Mouse (Mus musculus): ENCODE data around the gene Aldh18a1. TPM values are rescaled to one million over a fixed set of nuclear protein-coding genes. Genes with fewer than 3 reads are reported as not detected.
A peak's percentile ranks its signal among the peaks of the same experiment; 100 is the strongest.

The Aldh18a1 gene
- polyA plus RNA-seq, 1 experiment from 2014 or later, result 75.4 TPM

DNA sequence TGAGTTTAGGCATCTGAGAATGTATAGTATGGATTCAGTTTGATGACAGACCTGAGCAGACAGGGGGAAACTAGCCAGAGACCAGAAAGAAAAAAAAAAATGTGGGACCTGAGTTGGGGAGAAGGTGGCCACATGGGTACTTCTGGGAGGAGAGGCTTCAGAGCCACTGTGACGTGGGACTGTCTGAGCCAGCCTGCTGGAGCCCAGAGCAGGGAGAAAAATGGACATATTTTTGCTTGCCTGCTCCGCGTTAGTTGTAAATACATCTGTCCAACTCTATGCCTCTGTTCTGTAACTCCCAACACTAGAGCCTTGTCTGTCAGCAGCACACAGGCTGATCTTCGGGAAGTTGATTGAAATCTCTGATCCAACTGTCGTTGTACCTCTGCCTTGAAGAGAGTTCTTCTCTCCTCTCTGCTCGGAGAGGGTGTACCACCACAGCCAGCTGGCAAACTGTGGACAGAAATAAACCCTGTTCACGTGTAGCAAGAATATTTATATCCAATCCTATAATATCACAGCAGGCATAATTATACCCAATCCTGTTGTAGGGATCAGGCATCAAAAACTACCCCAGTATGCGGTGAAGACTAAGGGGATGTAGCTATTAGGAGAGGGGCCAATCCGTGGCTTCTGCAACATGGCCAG, 61.8 kb downstream of the Aldh18a1 start:
- Histone ChIP-seq H3K27me3 (ENCODE audit: control insufficient read depth, insufficient read depth, low read length) (no peaks in the 10 kb centered on the region), H3K27ac (ENCODE audit: low read depth, low read length) (no peak overlapping the region), H3K4me1 (ENCODE audit: control insufficient read depth, insufficient read depth, low read length) (no peaks in the 10 kb centered on the region), H3K4me3 (ENCODE audit: low read depth, low read length) (no peak overlapping the region), H3K36me3 (ENCODE audit: control insufficient read depth, insufficient read depth, low read length) (no peaks in the 10 kb centered on the region), H3K4me2 (no peak overlapping the region), H3K9ac (ENCODE audit: low read length) (no peak overlapping the region), H3K9me3 (ENCODE audit: control insufficient read depth, low read length) (no peaks in the 10 kb centered on the region)
- no peak for DNase-seq (ENCODE audit: low spot score, missing footprints)
- WGBS, result 88% methylated on average over 9 of the region's 9 CpGs
- no peak for ATAC-seq (ENCODE audit: low FRiP score)

- Histone ChIP-seq H3K9ac (ENCODE audit: low read length) (no peak overlapping the region), H3K27me3 (ENCODE audit: control insufficient read depth, insufficient read depth, low read length) (no peaks in the 10 kb centered on the region), H3K4me1 (ENCODE audit: control insufficient read depth, insufficient read depth, low read length) (no peaks in the 10 kb centered on the region), H3K4me2 (no peak overlapping the region), H3K27ac (ENCODE audit: low read depth, low read length) (no peak overlapping the region), H3K9me3 (ENCODE audit: control insufficient read depth, low read length) (no peaks in the 10 kb centered on the region), H3K36me3 (ENCODE audit: control insufficient read depth, insufficient read depth, low read length) (no peaks in the 10 kb centered on the region), H3K4me3 (ENCODE audit: low read depth, low read length) (no peak overlapping the region)
- 57% methylated on average over 8 of the region's 8 CpGs for WGBS
- DNase-seq (ENCODE audit: low spot score, missing footprints) (peak; percentile 82), ATAC-seq (ENCODE audit: low FRiP score) (no peak)
Measured at GRCm38 (mm10) chr19:40523431-40524005, 64.7 kb downstream of the Aldh18a1 start.

- ATAC-seq (ENCODE audit: low FRiP score) (no peak), DNase-seq (ENCODE audit: low spot score, missing footprints) (peak; percentile 41)
- H3K4me3 ChIP-seq (ENCODE audit: low read depth, low read length), result no peak overlapping the region
- H3K9ac ChIP-seq (ENCODE audit: low read length), result no peak overlapping the region
- no peak overlapping the region for H3K27ac ChIP-seq (ENCODE audit: low read depth, low read length)
- H3K4me2 ChIP-seq, result no peak overlapping the region
- WGBS, result 85% methylated on average over 5 of the region's 5 CpGs
- H3K9me3 ChIP-seq (ENCODE audit: control insufficient read depth, low read length), result no peaks in the 10 kb centered on the region
- H3K36me3 ChIP-seq (ENCODE audit: control insufficient read depth, insufficient read depth, low read length), result no peaks in the 10 kb centered on the region
- no peaks in the 10 kb centered on the region for H3K4me1 ChIP-seq (ENCODE audit: control insufficient read depth, insufficient read depth, low read length)
- no peaks in the 10 kb centered on the region for H3K27me3 ChIP-seq (ENCODE audit: control insufficient read depth, insufficient read depth, low read length)
Measured at GRCm38 (mm10) chr19:40520403-40520802, 67.9 kb downstream of the Aldh18a1 start.

DNA sequence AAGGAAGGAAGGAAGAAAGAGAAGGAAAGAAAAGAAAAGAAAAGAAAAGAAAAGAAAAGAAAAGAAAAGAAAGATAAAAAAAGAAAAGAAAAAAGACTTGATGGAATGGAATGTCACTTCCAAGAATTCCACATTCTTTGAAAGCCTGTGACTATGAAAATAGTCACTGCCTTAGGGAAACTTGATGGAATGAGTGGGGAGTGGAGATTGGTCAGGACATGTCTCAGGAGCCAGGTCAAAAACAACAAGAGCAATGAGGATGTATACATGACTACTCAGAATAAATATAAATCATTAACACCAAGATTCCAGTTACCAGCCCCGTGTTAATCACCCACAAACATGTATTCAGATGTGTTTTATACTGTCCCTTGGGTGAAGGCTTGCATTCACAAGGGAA, 69.6 kb downstream of the Aldh18a1 start:
- no peak overlapping the region for H3K9ac ChIP-seq (ENCODE audit: low read length)
- DNase-seq (ENCODE audit: low spot score, missing footprints) (no peak), ATAC-seq (ENCODE audit: low FRiP score) (no peak)
- H3K4me1 ChIP-seq (ENCODE audit: control insufficient read depth, insufficient read depth, low read length), result no peaks in the 10 kb centered on the region
- H3K4me3 ChIP-seq (ENCODE audit: low read depth, low read length), result no peak overlapping the region
- WGBS, result 73% methylated on average over 1 of the region's 1 CpGs
- no peak overlapping the region for H3K4me2 ChIP-seq
- no peaks in the 10 kb centered on the region for H3K36me3 ChIP-seq (ENCODE audit: control insufficient read depth, insufficient read depth, low read length)
- H3K27ac ChIP-seq (ENCODE audit: low read depth, low read length), result no peak overlapping the region
- no peaks in the 10 kb centered on the region for H3K27me3 ChIP-seq (ENCODE audit: control insufficient read depth, insufficient read depth, low read length)
- H3K9me3 ChIP-seq (ENCODE audit: control insufficient read depth, low read length), result no peaks in the 10 kb centered on the region

GRCm38 (mm10) chr19:40515596-40515995, 72.7 kb downstream of the Aldh18a1 start:
- Histone ChIP-seq H3K4me1 (ENCODE audit: control insufficient read depth, insufficient read depth, low read length) (peaks cover 4% of the 10 kb centered on the region; the same call in 1 of the 2 replicates), H3K4me2 (no peak overlapping the region), H3K27me3 (ENCODE audit: control insufficient read depth, insufficient read depth, low read length) (no peaks in the 10 kb centered on the region), H3K9me3 (ENCODE audit: control insufficient read depth, low read length) (no peaks in the 10 kb centered on the region), H3K4me3 (ENCODE audit: low read depth, low read length) (no peak overlapping the region), H3K27ac (ENCODE audit: low read depth, low read length) (no peak overlapping the region), H3K9ac (ENCODE audit: low read length) (no peak overlapping the region), H3K36me3 (ENCODE audit: control insufficient read depth, insufficient read depth, low read length) (no peaks in the 10 kb centered on the region)
- ATAC-seq (ENCODE audit: low FRiP score) (no peak), DNase-seq (ENCODE audit: low spot score, missing footprints) (peak; percentile 77)
- WGBS, result 95% methylated on average over 3 of the region's 3 CpGs

GRCm38 (mm10) chr19:40514376-40514775, 73.9 kb downstream of the Aldh18a1 start:
- H3K4me3 ChIP-seq (ENCODE audit: low read depth, low read length), result no peak overlapping the region
- no peak overlapping the region for H3K27ac ChIP-seq (ENCODE audit: low read depth, low read length)
- H3K4me2 ChIP-seq, result no peak overlapping the region
- peak; percentile 82 for DNase-seq (ENCODE audit: low spot score, missing footprints)
- H3K36me3 ChIP-seq (ENCODE audit: control insufficient read depth, insufficient read depth, low read length), result no peaks in the 10 kb centered on the region
- no peak overlapping the region for H3K9ac ChIP-seq (ENCODE audit: low read length)
- H3K27me3 ChIP-seq (ENCODE audit: control insufficient read depth, insufficient read depth, low read length), result no peaks in the 10 kb centered on the region
- no peak for ATAC-seq (ENCODE audit: low FRiP score)
- WGBS, result 80% methylated on average over 7 of the region's 7 CpGs
- no peaks in the 10 kb centered on the region for H3K9me3 ChIP-seq (ENCODE audit: control insufficient read depth, low read length)
- peaks cover 4% of the 10 kb centered on the region; the same call in 1 of the 2 replicates for H3K4me1 ChIP-seq (ENCODE audit: control insufficient read depth, insufficient read depth, low read length)

DNA sequence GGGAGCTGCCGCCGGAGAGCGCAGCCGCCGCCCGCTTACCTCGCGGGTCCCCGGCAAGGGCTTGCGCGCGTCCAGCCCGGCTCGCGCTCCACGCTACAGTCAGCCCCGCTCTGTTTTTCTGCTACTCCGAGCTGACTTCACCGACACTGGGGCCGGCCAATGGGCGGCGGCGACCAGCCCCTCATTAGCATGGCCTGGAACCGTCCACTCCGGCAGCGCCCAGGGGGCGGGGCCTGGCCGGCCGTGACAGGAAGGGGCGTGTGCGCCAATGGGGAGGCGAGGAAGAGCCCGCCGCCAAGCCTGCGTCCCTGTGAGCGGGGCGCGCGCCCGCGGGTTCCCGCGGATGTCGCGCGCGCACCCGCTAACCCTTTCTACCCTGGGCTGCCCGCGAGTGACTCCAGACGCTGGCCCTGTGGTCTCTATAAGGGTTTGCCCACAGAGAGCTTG, 74.6 kb downstream of the Aldh18a1 start, which contains the start of gene Sorbs1:
TSS of gene Sorbs1 (minus strand) at position 148 of the 447 bp plus-strand sequence.
- Histone ChIP-seq H3K4me2 (peak within 1 kb of the TSS; percentile 87), H3K27me3 (ENCODE audit: control insufficient read depth, insufficient read depth, low read length) (no peaks in the 10 kb centered on the region), H3K9ac (ENCODE audit: low read length) (peak within 1 kb of the TSS; percentile 84), H3K4me1 (ENCODE audit: control insufficient read depth, insufficient read depth, low read length) (peaks cover 4% of the 10 kb centered on the region; the same call in 1 of the 2 replicates), H3K27ac (ENCODE audit: low read depth, low read length) (peak within 1 kb of the TSS; percentile 87), H3K36me3 (ENCODE audit: control insufficient read depth, insufficient read depth, low read length) (no peaks in the 10 kb centered on the region), H3K9me3 (ENCODE audit: control insufficient read depth, low read length) (no peaks in the 10 kb centered on the region), H3K4me3 (ENCODE audit: low read depth, low read length) (peak within 1 kb of the TSS; percentile 76)
- under 1% methylated on average over 50 of the region's 51 CpGs for WGBS
- peak; percentile 99 for DNase-seq (ENCODE audit: low spot score, missing footprints)
- ATAC-seq (ENCODE audit: low FRiP score), result peak; percentile 99

DNA sequence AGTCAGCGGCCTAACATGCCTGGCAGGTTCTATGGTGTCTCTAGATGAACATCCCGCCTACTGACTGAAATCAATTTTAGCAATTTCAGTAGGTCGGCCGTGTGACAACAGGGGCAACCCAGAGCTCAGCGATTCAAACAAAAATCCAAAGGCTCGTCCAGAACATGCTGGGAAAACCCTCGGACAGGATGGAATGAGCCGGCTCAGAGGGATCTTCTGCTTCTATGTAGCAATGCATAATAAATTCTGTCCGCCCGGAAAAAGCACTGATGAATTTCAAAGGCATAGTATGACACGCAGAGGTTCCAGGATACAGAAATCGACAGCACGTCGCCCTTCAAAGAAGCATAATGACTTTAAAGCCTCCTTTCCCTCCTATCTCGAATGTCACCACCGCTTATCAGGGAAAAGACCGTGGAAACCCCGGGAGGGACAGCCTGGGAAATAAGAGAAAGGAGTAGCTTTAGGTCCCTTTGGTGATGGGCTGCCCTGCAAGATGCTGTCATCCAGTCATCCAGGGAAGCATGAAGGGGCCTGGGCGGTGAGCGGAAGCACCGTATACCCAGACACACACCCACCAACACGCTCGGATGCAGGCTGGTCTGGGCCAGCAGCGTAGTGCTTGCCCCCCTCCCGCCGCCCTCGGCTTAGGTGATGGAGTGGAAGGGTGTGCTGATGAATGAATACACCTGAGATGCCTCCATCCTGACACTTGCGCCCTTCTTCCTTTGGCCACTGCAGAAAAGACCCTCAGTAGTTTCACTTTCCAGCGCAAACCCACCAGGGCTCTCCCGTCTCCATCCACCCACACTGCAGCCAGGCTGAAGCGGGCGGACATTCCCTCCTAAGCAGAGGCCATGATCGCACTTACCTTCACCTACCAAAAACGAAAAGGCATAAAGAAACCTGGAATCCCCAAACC, 75.5 kb downstream of the Aldh18a1 start:
- H3K27ac ChIP-seq (ENCODE audit: low read depth, low read length), result peak overlapping the region; percentile 87
- H3K9ac ChIP-seq (ENCODE audit: low read length), result peak overlapping the region; percentile 84
- peak overlapping the region; percentile 76 for H3K4me3 ChIP-seq (ENCODE audit: low read depth, low read length)
- no peaks in the 10 kb centered on the region for H3K27me3 ChIP-seq (ENCODE audit: control insufficient read depth, insufficient read depth, low read length)
- 1% methylated on average over 34 of the region's 34 CpGs for WGBS
- H3K4me2 ChIP-seq, result peak overlapping the region; percentile 87
- peak; percentile 97 for DNase-seq (ENCODE audit: low spot score, missing footprints)
- H3K9me3 ChIP-seq (ENCODE audit: control insufficient read depth, low read length), result no peaks in the 10 kb centered on the region
- ATAC-seq (ENCODE audit: low FRiP score), result peak; percentile 49
- H3K36me3 ChIP-seq (ENCODE audit: control insufficient read depth, insufficient read depth, low read length), result no peaks in the 10 kb centered on the region
- H3K4me1 ChIP-seq (ENCODE audit: control insufficient read depth, insufficient read depth, low read length), result peaks cover 4% of the 10 kb centered on the region; the same call in 1 of the 2 replicates

Measured in midbrain, embryonic 11.5 days (tissue).